Mouse (Mus musculus): ENCODE data around the gene Nfib. TPM values are rescaled to one million over a fixed set of nuclear protein-coding genes. Genes with fewer than 3 reads are reported as not detected.

Gene Nfib
- total RNA-seq, 2 experiments from 2014 or later, result 92.9 to 104 TPM

DNA sequence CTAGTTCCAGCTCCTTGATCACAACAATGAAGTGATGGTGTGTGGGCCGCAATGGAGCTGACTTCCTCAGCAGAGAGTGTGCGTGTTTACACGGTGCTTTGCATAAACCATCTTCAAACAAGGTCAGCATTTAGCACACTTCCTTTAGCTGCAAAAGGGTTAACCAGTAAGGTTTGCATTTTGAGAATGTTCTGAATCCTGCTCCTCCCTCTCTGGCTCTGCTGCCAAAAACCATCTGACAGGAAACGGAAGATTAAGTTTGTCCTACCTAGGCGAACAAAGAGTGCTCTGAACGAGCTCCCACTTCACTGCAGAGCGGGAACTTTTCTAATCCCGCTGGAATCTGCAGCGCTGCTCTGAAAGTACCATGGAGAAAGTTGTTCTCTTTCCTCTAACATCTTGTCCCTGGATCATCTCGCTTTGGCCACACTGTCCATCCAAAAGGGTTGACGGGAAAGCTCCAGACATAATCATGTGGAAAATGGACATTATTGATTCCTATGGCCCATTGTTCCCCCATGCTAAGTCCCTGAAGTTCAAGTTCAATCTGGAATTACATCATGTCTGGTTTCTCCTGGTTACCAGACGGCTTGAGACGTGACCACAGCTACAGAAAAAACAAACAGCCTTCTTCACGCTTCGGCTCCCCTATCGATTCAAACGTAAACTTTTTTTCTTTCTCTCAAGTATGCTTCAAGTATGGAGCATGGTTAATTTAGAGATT is 401.2 kb downstream of the Nfib start:
- intact Hi-C loops (cut with DNase I; ENCODE audit: low total_unique reads), result no loop called here

DNA sequence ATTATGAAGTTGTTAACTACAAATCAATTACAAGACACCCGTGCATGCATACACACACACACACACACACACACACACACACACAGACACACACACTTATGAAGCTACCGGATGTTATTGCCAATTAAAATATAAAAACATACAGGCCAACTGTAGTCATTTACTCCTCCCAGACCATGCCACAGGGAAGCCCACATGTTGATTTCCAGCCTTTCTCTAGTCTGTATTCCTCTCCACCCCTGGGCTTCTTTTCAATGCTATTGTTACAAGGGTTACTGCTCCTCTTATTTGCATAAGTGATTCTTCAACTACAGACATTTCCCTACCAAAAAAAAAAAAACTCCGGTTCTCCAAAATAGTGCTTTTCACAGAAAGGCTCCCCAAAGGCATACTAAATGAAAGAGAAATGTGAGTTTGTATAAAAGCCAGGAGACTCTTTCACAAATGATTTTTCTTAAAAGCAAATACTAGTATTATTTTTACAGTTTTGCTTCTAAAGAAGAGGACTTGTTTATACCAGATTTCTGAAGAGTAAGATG is 402.1 kb downstream of the Nfib start:
- intact Hi-C loops (cut with DNase I; ENCODE audit: low total_unique reads), result no loop called here
- no peak for DNase-seq

More for the DNA sequence above, 401.2 kb downstream of the Nfib start:
- DNase-seq, result peak; percentile 26

DNA sequence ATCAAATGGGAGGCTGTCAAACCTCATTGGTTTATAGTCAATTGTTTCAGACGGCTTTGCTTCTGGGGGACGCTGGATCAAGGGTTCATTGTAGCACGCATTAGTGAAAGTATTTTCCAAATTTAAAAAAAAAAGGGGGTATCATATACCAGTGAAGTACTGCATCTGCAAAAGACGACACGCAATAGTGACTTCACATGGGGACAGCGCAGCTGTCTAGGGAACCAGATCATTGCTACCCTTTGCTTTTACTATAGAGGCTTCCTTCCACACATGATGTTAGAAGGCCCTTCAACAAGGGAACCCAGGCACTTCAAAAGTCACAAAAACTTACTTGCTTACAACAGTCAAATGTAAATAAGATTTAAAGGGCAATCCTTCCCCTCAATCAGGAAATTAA is 402.6 kb downstream of the Nfib start:
- DNase-seq, result no peak
- intact Hi-C loops (cut with DNase I; ENCODE audit: low total_unique reads), result no loop called here

DNA sequence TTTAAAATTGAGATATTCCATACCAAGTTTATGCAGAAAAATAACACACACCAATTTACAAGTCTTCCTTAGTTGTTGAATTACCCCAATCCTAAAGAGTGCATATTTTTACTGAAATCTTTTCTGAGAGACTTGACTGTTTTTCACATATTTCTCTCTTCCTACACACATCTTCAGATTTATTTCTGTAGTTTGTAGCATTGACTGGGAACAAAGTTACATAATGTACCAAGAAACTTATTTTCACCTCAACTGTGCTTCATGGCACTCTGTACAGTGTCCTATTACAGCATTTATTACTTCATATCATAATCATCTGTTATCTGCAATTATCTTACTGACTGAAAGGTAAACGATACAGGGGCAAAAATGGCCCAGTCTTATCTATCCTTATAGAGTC is 406.9 kb downstream of the Nfib start:
- intact Hi-C loops (cut with DNase I; ENCODE audit: low total_unique reads), result no loop called here

DNA sequence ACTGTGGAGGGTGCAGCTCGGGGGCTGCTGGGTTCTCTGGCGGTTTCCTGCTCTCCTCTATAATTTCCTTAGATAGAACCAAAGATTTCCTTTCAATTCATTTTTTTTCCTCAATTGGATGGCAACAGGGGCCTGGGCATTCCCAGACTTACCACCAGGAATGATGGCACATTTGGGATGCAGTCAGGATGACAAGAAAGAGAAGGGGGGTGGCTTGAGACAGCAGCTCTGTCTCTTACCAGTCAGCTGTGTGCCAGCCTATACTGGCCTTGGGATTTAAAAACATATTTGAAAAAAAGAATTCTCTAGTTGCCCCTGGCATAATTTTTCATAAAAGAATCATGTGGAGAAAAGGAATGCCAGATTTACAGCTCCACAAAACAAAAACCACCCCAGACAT is 408.0 kb downstream of the Nfib start:
- intact Hi-C loops (cut with DNase I; ENCODE audit: low total_unique reads), result no loop called here
- no peak for DNase-seq

More for the DNA sequence above, 406.9 kb downstream of the Nfib start:
- no peak for DNase-seq

DNA sequence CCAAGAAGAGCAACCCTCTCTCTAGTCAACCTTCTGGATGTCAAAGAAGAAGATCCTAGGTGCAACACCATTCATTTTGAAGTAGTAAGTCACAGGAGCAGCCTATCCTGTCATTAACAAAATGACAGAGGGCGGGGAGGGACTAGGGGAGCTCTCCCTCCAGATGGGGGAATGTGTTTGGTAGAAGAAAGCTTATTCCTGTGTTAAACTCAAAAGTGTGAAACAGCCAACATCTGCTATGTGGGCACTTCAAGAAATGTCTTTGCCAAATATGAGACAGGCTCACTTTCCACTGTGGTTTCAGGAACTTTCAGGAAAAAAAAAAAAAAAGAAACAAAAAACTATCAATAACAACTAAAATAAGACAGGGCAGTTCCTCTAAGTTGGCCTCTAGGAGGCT is 411.5 kb downstream of the Nfib start:
- intact Hi-C loops (cut with DNase I; ENCODE audit: low total_unique reads), result no loop called here

DNA sequence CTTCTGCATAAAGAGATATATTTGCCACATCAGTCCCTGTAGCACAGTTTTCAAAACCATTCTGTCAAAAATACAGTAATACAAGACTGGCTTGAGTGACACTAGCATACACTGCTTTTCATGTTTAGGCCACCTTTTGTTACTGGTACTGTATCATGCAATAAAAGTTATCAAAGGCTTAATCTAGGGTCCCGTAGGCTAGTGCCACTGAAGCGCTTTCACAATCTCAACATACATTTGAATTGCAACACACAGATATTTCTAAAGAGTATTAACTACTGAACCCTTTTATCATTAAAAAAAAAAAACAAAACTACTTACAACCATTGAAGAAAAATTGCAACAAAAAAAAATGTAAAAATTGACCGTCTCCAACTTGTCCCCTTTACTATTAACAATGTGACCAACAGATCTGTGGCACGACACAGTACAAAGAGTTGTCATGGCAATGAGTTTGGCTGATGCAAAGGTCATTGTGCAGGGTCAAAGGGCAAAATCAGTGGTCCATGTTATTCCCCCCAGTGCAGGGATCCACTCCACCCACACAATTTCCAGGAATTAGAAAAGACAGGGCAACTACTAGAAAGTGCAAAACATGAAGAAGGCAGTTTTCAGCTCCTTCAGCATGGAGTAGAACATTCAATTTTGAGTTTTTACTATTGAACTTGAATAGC is 414.2 kb downstream of the Nfib start:
- intact Hi-C loops (cut with DNase I; ENCODE audit: low total_unique reads), result no loop called here
- no peak for DNase-seq

More for the DNA sequence above, 411.5 kb downstream of the Nfib start:
- DNase-seq, result no peak

DNA sequence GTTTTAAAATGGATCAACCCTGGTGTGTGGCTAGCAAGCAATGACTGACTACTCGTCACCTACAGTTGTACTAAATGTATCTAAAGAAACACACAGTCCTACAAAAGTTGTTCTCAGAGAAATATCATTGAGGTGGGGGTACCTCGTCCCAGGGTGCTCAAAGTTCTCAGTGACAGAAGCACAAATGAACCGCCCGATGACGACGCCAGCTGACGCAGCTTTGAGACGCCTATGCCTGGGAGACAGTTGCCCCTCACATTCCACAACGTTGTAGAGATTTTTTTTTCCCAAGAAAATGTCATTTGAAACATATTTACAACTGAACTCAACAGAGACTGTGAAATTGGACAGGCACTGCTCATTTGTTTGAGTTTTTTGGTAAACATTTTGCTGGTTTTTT is 414.9 kb downstream of the Nfib start:
- intact Hi-C loops (cut with DNase I; ENCODE audit: low total_unique reads), result no loop called here
- no peak for DNase-seq

DNA sequence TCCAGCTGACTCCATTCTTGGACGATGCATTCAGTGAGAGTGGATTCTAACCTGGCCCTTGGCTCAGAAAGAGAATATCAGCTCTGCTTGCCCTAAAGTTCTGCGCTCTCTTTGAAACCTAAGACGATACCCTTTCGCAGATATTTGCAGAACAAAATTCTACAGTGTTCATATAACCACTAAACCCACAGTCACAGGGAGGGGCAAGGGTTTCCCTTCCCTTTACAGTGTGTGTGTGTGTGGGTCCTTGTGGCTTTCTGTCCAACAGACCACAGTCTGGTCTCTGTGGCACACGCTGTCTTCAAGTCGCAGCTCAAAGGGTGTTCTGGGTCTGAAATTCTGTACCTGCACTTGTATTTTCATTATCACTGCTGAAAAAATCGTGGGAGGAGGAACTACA is 416.0 kb downstream of the Nfib start:
- no peak for DNase-seq
- intact Hi-C loops (cut with DNase I; ENCODE audit: low total_unique reads), result no loop called here

DNA sequence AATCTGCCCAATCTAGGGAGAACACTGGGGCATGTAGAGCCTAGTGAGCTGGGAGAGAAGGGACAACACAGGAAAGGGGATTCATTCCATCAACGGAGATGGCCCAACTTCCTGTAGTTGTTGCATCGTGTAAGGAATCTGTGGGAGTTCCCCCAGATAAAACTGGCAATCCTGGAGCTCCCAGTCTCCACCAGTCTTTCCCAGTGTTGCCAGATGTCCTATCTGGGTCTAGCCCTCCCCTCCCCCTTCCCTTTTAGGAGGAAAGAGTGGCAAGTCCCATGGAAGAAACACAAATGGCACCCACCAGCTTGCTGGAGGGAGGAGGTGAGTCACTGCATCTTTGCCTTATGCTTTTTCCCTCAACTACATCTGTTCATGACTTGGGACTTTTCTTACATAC is 417.4 kb downstream of the Nfib start:
- DNase-seq, result no peak
- intact Hi-C loops (cut with DNase I; ENCODE audit: low total_unique reads), result no loop called here

DNA sequence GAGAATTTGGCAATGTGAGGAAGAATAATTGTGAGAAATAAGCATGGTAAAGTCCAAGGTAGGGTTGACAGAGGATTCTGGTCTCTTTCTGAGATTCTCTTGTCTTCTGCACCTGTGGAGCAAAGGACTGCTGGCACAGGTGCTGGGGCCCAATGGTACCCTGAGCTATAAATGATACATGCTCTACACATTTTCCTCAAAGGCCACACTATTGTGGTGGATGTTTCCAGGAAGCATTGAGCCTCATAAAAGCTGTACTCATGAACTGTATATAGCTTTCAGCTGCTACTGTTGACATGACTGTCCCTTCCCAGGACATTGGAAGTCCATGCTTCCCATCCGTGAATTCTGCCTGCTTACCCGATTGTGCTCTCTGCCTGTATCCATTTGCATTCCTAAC is 418.1 kb downstream of the Nfib start:
- intact Hi-C loops (cut with DNase I; ENCODE audit: low total_unique reads), result no loop called here
- DNase-seq, result no peak

DNA sequence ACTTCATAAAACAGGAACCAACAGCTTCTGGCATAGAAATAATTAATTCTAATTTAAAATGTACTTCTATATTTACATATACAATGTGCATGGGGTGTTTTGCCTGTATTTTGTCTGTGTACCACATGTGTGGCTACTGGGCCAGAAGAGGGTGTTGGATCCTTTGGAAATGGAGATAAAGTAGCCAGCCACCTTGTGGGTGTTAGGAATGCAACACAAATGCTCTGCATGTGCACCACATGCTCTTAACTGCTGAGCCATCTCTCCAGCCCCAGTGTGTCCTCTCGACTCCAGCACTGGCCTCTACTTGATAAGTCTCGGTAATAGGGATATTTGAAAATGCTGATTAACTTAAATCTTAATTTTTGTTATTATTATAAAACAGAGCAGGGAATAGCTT is 418.6 kb downstream of the Nfib start:
- intact Hi-C loops (cut with DNase I; ENCODE audit: low total_unique reads), result no loop called here
- no peak for DNase-seq

DNA sequence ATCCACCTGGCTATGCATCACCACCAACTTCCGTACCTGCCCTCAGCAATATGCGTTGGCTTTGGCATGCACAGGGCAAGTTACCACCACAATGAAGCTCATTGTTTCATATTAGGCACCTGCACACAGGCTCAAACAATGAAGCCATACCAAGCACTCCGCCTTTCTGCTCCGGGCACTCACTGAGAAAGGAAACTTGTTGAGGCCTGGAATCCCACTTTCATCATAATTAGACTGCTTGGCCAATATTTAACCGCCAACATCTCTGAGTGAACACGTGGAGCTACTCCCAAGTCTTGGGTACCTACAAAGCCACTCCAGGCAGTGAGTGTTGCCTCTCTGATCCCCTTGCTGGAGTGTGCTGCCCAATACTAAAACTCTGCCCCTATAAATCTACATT is 422.0 kb downstream of the Nfib start:
- intact Hi-C loops (cut with DNase I; ENCODE audit: low total_unique reads), result no loop called here
- DNase-seq, result no peak

DNA sequence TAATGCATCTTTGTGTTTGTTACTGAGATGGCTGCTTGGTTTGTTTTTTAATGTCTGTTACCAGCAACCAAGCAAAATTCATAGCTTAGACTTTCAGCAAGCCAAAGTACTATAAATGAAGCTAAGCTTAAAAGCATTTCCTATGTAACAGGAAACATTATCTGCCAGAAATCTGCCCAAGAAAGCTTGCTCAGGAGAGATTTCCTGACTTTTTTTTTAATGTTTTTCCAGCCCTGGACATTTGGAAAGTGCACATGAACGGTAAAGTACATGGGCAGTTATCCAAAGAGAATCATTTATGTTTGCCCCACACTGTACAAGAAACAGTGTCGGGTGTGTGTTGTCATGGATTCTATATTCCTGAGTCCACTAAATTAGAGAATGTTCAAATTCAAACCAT is 429.6 kb downstream of the Nfib start:
- DNase-seq, result no peak
- intact Hi-C loops (cut with DNase I; ENCODE audit: low total_unique reads), result no loop called here

DNA sequence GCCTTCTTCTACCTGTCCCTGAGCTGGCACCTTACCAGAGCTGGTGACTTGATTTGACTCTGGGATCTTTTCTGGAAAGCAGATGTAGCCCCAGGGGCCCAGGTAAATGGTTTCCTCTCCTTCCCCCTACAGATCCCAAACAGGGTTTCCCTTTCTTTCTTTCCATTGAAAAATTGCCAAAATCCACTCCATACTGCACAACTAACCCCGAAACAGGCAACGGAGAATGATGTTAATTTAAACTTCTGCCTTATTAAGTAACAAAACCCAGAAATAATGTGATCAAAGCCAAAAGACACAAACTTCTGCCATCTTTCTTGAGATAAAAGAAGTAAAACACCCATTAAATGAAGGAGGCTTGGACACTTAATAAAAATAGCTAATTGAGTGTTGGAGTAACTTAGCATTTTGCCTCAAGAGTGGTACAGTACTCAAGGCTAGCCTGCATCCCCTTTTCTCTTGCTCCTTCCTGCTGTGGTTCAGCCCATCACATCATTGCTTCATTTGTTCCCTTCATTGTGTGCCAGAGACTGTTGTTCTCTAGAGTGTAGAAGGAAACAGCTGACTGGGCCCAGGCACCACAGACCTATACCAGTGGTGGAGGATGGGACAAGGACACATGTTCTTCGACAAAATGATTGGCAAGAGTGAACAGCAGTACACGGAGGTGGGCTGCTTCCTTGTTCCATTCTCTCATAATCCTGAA is 432.3 kb downstream of the Nfib start:
- DNase-seq, result no peak
- intact Hi-C loops (cut with DNase I; ENCODE audit: low total_unique reads), result no loop called here

DNA sequence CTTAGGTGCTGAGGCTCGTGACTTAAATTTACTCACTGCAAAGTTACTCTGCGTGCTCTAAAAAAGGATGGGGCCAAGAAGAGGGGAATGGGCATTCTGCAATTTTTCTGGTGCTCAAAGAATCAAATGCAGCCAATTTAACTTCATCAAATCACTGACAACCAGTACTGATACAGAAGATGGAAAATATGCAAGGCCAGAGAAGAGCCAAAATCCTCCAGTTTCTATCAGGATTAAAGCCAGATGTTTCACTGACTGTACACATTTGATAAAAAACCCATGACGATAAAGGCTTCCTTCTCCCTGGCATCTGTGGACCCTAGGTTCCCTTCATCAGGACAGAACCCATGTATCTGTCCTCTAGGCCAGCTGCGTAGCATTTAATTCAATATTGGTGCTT is 433.5 kb downstream of the Nfib start:
- DNase-seq, result no peak
- intact Hi-C loops (cut with DNase I; ENCODE audit: low total_unique reads), result no loop called here

DNA sequence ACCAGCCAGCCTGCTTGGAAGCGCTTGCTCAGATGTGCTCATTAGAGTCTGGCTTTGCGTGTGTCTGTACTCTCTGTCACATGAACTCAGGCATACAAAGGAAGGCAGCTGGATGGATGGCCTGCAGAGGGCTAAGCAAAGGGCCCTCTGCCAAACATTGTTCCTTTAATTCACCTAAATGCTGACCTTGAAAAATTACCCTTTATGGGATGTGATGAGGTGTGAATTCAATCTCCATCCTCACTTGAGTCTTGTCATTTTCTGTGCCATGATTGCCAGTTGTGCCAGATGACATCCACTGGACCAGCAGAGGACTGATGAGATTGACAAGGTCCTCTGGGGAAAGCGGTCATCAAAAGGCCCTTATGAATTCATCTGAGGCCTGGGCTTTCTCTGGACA is 434.0 kb downstream of the Nfib start:
- no peak for DNase-seq
- intact Hi-C loops (cut with DNase I; ENCODE audit: low total_unique reads), result no loop called here

DNA sequence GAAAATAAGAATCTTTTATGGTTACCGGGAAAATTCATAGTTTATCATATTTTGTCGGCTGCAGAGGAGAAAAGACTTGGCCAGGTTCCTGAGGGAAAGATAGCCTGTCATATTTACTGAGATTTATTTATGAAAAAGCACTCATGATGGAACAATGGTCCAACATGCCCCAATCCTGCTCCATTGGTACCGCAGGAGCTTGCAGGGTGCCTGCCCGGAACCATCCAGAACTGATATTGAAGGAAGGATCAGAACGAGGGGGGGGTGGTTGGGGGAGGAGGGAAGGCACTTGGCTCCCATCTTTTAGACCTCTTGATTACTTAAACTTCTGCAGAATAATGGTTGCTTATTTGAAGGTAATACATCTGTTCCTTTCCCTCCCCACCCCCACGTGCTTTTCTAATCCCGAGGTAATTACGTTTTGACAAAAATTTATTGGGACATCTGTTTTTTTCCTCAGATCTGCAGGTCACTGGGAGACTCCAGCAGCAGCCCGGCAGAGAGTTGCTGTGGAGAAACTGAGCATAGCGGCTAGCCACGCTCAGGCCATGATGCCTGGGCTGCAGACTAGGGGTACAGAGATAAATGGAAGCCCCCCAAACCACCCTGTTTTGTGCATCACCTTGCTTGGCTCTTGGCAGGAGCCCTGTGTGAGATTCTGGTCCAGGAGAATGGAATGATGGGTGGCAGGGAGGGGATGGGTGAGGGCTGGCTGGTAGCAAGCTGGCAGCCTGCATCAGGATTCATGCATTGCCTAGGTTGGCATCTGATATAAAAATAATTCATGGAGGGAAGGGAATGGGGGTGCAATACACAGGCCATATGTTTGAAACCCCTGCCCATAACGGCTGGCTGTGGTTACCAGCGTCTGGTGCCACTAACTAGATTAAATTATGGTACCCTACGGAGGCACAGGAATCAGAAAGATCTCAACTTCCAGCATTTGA is 437.4 kb downstream of the Nfib start:
- intact Hi-C loops (cut with DNase I; ENCODE audit: low total_unique reads), result no loop called here
- DNase-seq, result peak; percentile 8

DNA sequence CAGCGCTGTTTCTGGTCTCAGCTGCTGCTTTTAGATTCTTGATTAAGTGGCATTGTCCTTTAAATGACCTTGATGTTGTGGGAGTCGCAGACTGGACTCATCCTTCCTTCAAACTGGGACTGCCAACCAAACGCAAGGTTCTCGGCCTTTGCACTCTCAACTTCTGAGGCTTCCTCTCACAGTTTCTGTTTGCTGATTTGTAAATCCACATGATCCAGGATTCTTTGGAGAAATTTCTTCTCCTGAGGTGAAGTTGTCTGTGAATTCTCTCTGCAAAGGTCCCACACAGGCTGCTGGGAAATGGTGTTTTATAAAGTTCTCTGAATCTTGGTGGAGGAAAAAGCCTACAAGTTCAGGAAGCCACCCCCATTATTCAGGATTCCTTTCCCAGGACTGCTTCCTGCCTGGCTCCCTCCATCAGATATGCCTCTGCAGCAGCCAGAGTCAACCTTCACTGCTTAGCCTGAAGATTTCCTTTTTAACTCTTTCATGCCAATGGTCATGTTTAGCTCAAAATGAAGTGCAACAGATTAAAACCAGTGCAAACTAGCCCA is 439.4 kb downstream of the Nfib start:
- intact Hi-C loops (cut with DNase I; ENCODE audit: low total_unique reads), result no loop called here
- no peak for DNase-seq
